Mouse (Mus musculus): Measurements from ENCODE around the gene Pacrg.

DNA sequence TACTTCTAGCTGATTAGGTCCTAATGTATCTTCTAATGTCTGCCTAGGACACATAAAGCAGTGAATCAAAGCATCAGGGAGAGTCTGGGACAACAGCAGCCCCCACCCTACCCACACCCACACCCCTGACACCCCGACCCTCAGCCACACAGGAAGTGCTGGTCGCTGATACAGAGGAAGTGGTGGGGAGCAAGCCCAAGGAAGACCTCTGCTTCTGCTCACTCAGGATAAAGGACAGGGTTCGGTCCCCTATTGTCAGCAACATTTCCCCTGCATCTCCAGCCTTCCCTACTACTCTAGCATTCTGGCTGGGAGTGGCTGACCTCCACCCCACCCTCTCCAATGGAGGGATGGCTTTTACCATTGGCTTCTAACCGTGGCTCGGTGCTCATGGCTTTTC lies 414.8 kb downstream of the Pacrg start:
- TF ChIP-seq CTCF (IDR thresholded peaks at IDR 0.05; ENCODE audit: low read depth) (no peak), EP300 (IDR thresholded peaks at IDR 0.05; ENCODE audit: low read depth) (no peak)
